Mouse (Mus musculus) lung, postnatal 25 days (tissue): ENCODE measurements at regions not wholly inside any gene's neighbourhood (a gene's known extent, or its start where the extent isn't known, plus 50 kb on each side); places are given as distances from the start of the nearest gene placed in this dataset.

Experiments
- DNase-seq: peaks from one replicate; pipeline ENCODE4 v3.0.0; 2022; ENCODE audit warnings: low spot score

DNA sequence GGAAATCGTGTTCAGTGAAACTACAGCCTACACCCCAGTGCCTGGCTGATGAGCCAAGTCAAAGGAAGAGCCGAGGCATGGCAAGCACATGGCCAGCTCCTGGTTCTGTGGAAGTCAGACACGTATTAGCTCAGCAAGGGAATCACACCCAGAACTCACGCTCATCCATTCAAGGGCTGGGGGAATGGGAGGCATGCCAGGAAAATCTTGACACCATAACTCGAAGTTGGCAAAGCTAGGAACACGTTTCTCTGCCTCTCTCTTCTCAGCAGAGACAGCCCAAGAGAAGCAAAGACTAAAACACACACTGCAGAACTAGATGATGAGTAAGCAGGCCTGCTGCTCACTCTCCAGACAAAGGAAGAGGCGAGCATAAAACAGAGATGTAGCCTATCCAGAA lies 53.5 kb upstream of the Ypel5 start:
- DNase-seq, result no peak

DNA sequence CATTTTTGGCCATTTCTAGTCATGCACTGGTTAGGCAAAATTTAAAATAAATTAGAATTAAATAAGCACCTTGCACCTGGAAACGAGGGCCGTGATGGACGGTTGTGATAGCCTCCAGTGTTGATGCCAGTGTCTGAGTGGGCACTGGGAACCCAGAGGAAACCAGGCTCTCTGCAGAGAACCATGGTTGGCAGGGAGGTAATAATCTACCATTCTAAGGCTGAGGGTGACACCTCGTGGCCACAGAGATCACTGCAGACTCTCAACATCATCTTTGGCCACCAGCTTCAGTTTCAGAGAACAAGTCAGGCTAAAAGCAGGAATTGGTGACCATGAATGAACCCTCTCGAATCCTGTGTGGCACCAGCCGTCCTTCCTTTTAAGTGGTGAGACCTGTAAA lies 54.5 kb upstream of the Ypel5 start:
- peak; percentile 53 for DNase-seq

DNA sequence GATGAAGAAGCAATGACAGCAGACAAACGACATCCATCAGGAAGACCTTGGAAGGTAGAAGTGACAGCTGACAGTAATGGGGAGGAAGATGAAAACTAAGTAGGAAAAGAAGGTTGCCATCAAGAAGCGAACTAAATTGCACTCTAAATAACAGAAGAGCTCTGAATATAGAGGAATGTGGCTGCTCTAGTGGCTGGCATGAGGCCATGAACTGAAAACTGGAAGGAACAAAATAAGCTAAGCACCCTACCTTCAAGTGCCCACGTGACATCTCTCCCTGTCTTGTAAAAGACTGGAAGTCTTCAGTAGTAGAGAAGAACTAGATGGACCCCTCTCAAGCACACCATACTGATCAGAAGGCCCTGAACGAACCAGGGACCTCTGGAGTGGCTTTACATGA lies 68.0 kb upstream of the Ypel5 start:
- peak; percentile 6 for DNase-seq

DNA sequence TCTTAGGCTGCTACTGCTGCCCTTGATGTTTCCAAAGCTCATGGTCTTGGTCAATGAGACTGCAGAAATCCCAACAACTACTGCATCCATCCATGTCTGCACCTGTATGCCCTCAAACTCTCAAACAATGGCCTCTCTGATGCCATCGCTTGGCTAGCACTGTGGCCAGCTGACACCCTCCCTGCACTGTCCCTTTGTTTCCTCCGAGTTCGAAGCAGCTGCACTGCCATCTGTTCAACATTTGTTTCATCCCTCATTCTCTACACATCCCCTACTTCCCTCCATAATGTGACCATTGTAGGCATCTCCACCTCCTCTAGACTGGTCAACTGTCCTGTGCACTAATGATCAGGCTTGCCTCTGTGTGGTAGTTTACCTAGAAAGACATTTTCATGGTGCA lies 75.3 kb upstream of the Ypel5 start:
- DNase-seq, result no peak

DNA sequence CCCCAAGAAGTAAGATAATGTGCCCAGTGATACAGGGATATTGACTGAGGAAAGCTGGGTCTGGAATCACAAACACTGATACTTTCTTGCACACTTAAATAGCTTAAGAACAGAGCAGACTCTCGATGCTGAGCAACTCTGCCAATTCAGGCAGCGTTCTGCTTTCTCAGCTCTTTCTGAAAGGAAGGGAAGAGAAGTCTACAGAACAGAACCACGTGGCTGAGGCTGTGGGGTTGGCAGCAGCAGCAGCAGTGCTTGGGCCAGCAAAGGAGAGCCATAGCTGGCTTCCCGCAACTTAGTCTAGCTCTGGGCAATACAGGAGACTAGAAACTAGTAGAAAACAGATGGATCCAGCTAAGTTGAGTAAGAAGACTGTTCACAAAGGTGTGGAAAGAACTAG lies 89.8 kb upstream of the Ypel5 start:
- DNase-seq, result no peak

DNA sequence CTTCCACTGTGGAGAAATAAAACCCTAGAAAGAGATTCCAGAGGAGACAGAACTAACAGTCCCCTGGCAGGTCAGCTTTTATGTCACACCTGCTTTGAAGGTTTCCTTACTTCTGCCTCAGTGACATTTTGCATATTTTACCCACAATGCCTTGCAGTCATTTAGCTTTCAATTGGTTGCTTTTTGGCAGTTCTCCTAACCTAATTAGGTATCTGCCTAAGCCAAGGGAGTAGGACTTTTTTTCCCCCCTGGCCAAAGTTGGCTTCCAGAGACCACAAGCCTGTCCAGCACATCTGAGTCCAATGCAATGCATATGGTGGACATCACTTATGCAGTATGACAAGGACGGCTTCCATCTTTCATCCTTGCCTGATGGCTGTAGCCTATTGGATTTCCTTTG lies 103.2 kb upstream of the Ypel5 start:
- no peak for DNase-seq

DNA sequence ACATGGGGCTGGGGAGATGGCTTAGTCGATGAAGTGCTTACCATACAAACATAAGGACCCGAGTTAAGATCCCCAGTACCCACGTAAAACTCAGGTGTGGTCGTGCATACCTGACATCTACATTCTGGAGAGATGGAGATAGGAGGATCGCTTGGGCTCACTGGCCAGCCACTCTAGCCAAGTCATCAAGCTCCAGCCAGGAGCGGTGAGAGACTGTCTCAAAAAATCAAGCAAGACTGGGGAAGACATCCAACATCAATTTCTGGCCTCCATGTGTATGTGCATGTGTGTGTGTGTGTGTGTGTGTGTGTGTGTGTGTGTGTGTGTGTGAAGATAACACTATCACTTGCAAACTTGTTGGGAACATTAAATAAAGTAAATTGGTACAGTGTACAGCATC lies 104.6 kb upstream of the Ypel5 start:
- no peak for DNase-seq

DNA sequence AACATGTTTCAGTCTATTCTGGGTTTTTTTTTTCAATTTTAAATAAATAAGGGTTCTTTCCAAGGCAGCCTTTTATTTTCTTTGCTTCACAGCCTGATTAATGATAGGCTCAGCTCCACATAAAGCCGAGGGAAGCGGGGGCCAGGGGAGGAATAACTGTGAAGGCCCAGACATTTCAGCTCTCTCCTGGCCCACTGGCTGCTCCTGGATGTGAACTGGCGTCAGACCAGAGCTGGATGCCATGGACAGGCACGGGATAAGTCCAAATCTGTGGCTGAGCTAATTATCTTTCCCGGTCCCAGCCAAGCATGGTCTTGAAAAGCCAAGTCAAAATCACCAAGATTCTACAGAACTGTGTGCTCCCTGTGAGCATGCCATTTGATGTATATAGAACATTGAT lies 105.1 kb upstream of the Ypel5 start:
- no peak for DNase-seq

DNA sequence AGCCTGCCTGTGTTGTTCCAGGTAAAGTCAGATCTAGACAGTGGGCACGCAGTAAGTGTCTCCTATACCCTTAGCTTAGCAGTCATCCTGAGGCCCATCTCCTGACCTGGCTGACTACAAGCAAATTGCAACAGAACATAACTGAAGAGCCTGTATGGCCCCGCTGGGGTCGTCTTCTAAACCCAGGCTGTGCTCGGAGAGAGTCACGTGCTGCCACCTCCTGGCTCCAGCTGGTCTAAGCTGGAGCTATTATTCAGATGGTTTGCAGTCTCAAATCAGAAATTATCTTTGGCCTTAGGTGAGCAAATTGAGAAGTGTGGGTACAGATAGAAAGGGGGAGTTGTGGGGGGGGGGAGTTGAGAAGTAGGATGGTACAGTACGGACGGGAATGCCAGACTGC lies 115.5 kb upstream of the Ypel5 start:
- DNase-seq, result no peak

DNA sequence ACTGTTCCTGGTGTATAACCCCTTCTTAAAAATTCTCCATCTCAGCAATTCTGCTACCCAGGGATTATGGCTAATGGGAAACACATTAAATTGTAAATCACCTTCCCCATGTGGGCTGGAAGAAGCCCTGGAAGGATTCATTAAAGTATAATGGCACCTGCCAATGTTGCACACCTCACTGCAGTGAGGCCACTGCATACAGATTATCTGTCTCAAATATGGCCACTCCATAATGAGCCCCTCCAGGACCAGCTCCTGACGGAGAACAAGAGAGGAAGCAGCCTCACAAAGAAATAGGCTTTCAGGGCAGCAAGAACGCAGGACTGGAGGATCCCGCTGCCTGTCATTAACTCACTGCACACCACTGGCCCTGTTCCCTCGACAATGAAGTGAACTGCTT lies 115.2 kb upstream of the Alk start:
- no peak for DNase-seq

DNA sequence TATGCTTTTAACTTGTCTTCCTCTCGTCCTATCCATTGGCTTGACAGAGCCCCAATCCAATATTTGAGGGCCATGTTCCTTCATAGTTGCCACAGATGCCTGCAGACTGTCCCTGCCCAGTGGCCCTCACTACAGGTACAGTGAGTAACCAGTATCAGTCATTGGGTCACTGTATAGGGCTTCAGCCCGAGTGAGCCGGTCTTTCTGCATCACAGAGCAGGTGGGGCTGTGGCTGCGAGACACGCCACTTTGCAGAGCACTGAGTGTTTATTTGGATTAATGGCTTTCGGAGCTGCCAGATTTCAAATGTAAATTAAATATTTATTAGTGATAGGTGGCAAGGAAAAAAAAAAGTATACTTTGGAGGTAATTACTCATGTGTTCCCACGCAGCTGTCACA lies 87.2 kb upstream of the Alk start:
- DNase-seq, result no peak

DNA sequence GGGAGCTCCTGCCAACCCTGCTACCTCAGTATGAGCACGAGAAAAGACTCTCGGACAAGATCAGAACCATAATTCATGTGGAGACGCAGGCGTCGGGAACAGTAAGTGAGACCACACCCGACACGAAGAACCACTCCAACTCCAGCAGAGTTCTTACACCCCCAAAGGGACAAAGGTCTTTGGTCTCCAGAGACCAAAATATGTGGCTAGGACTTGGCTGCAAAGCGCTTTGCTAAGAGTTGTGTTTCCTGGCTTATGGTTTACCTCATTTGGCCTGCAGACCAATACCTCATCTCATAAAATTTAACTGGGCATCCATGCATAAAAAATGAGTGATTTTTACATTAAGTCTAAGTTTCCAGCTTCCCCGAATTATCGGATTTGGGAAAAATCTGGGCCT lies 85.2 kb upstream of the Alk start:
- DNase-seq, result no peak

DNA sequence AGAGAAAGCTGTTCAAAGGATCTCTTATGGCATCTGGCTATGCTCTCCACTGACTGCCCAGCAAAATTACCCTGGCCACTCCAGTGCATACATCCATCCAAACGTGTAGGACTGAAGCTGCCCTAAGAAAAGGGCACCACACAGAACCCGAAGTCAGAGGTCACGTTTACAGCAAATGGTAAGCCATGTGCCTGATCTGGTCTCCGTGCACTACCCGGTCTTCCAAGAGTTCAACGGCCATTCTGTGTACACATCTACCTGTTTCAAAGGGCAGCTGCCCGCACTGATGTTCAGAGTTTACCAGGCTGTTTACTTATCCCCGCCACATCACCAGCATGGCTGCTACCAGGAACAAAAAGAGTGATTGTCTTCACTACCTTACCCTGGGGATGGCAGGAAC lies 84.4 kb upstream of the Alk start:
- no peak for DNase-seq

DNA sequence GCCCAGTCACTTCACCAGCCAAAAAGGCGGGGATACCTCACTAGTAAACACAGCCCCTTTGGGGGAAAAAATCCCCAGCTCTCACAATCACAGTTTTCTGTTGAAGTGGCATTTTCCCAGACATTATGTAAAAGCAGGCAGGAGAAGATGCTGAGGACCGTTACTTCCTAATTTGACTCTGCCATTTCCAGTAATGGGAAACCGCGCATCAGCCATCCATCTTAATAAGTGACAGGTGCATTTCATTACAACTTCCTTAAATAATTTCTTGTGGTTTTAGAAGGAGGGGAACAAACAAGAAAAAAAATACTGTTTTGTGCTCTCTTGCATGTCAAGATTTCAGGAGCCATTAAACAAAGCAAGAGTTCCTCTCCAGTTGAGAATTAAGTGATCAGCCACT lies 70.2 kb upstream of the Alk start:
- DNase-seq, result no peak

DNA sequence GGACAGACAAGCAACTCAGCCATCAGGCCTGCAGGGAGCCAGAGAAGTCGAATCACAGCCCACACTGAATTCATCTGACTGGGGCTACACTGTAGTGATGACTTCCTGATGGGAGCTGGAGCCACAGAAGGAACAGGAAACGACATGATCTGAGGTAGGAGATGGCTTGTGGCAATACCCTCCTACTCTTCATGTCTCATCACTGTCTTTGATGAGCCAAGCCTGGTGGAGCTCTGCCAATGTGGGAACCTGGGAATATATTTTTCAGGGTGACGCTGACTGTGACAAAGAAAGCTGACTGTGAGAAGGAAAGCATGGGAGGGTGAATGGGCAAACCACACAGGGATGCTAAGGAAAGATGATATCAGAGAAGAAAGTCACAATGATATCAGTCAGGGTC lies 67.6 kb upstream of the Alk start:
- no peak for DNase-seq

DNA sequence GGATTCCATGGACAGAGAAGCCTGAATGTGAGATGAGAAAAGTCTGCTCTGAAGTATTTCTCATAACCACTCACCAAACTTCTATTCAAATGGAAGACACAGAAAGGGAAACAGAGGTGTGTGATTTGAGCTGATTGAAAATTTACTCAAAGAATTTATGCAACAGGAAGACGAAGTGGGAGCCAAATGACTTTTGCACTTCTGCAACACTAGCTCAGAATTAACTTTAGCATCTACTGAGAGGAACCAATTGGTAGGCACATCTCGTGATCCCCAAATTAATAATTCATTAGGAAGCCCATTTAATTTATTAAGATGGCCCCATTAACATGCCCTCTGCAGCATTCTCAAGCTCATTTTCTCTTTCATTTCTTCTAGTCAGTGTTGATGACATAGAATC lies 62.5 kb upstream of the Alk start:
- DNase-seq, result no peak

DNA sequence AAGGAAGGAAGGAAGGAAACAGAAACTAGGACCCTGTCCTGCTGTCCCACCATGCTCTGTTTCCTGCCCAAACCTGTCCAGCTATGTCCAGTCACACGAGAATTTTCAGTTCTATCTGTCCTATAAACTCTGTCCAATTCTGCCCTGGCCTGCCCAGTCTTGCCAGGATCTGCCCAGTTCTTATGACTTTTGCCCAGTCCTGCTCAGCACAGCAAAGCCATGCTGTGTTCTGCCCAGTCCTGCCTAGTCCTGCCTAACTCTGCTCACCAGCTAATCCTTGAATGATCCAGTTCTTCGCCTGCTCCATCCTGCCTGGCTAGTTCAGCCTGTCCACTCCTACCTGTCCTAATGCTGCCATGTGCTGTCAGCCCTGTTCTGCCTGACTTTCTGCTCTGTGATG lies 57.3 kb upstream of the Alk start:
- no peak for DNase-seq

DNA sequence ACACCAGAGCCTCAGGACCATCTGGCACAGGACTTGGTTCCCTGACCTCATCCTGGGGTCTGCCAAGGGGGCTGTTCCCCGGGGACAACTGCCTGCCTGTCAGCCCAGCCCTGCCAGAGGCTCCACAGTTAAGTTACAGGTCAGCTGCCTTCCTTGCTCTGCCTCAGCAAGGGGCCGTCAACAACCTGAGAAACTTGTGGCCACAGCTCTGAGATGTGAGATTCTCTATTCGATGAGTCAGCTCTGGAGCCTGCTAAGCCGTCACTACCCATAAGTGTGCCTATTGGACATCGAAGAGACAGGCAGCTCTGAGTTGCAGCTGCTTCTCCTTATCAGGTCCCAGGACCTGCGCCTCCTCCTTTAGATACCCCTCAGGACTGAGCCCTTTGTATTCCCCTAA lies 54.3 kb upstream of the Alk start:
- no peak for DNase-seq

DNA sequence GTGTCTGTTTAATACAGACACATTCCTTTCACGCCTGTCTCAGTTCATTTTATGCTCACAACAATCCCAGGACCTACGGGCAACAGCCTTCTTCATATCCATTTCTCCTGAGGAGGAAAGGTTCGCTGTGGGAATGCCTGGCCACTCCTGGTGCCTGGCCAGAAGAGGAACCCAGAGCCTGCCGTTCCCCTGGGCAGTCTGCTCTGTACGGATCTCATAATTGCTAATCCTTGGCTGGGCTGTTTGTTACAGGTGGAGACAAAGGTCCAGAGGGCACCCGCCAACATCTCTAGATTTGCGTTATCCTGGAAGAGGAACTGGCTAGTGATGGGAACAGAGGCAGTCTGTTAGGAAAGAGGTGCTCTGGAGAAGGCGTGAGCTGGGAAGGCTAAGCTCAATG lies 53.4 kb upstream of the Alk start:
- DNase-seq, result no peak
